Mouse (Mus musculus) G1E (cell line): ENCODE measurements around the gene E2f7.

ENCODE experiments used
- CTCF ChIP-seq: IDR thresholded peaks from 2 replicates; pipeline ENCODE4 v1.5.1; 2012; ENCODE audit warnings: low read depth, low read length, inconsistent platforms, mixed read lengths
- GATA1 ChIP-seq: IDR thresholded peaks from 2 replicates; pipeline ENCODE4 v1.6.1; 2012; ENCODE audit warnings: borderline replicate concordance, low read length, inconsistent platforms, mixed read lengths
- POLR2AphosphoS5 ChIP-seq: IDR thresholded peaks from 2 replicates; pipeline ENCODE4 v1.6.1; 2012; ENCODE audit warnings: low read depth, low read length, inconsistent platforms; ENCODE audit not compliant: insufficient replicate concordance
- TAL1 ChIP-seq: conservative IDR thresholded peaks from 2 replicates; pipeline ENCODE4 v1.6.1; 2012; ENCODE audit warnings: low read depth, low read length, inconsistent platforms, mixed read lengths

- TF ChIP-seq CTCF: no peak
- no peak for TF ChIP-seq TAL1
- no peak for TF ChIP-seq GATA1
- no peak for TF ChIP-seq POLR2AphosphoS5
Measured at GRCm38 (mm10) chr10:110804279-110805024, 59.2 kb downstream of the E2f7 start.
